Mouse (Mus musculus) lung, embryonic 15.5 days (tissue): ENCODE data around the gene Trim67. TPM values are rescaled to one million over a fixed set of nuclear protein-coding genes. Genes with fewer than 3 reads are reported as not detected.

Experiments used
- polyA plus RNA-seq: library from polyadenylated mRNA; unstranded; fragments of >200 nt; fragmentation: Nextera tagmentation; extraction: Ambion mirVana; gene quantifications from 2 replicates; pipeline ENCODE4 v1.2.1, GENCODE M21; 2015

The Trim67 gene
- polyA plus RNA-seq, 1 experiment from 2014 or later, result 0.66 TPM

Other genes starting within 250 kb of the Trim67 start
- 6.9 and 7.9 TPM in 2 replicates for gene Agt, start 223.4 kb upstream of the Trim67 start, polyA plus RNA-seq
- 0.29 and 0.50 TPM in 2 replicates for gene Capn9, start 217.0 kb upstream of the Trim67 start, polyA plus RNA-seq
- gene 2310022B05Rik, start 129.7 kb upstream of the Trim67 start, polyA plus RNA-seq, result 29.9 and 30.1 TPM in 2 replicates
- 47.0 and 49.7 TPM in 2 replicates for gene Ttc13, start 71.1 kb upstream of the Trim67 start, polyA plus RNA-seq
- gene Arv1, start 71.0 kb upstream of the Trim67 start, polyA plus RNA-seq, result 21.8 and 23.8 TPM in 2 replicates
- gene Fam89a, start 41.3 kb upstream of the Trim67 start, polyA plus RNA-seq, result 11.3 and 14.4 TPM in 2 replicates
- gene Gnpat, start 69.9 kb downstream of the Trim67 start, polyA plus RNA-seq, result 93.6 and 99.0 TPM in 2 replicates
- gene 2810004N23Rik, start 70.0 kb downstream of the Trim67 start, polyA plus RNA-seq, result 42.0 and 43.9 TPM in 2 replicates
- 8.8 and 9.7 TPM in 2 replicates for gene Exoc8, start 104.6 kb downstream of the Trim67 start, polyA plus RNA-seq
- 10.3 and 10.5 TPM in 2 replicates for gene Sprtn, start 104.8 kb downstream of the Trim67 start, polyA plus RNA-seq
- 12.0 and 13.3 TPM in 2 replicates for gene Egln1, start 156.2 kb downstream of the Trim67 start, polyA plus RNA-seq
- gene Tsnax, start 219.9 kb downstream of the Trim67 start, polyA plus RNA-seq, result 118 and 123 TPM in 2 replicates